Mouse (Mus musculus) urinary bladder, postnatal 10 days (tissue): ENCODE results near the gene Bpifa5.

ENCODE experiments used
- DNase-seq: peaks from one replicate; pipeline ENCODE4 v3.0.0; 2022; ENCODE audit warnings: low spot score

The Bpifa5 gene

GRCm38 (mm10) chr2:154209112-154209511 is 46.7 kb downstream of the Bpifa5 start:
- no peak for DNase-seq

- no peak for DNase-seq
Observed at GRCm38 (mm10) chr2:154211121-154211520, 48.7 kb downstream of the Bpifa5 start.

GRCm38 (mm10) chr2:154211881-154212280 is 49.5 kb downstream of the Bpifa5 start:
- no peak for DNase-seq

GRCm38 (mm10) chr2:154215191-154215590 is 52.8 kb downstream of the Bpifa5 start:
- no peak for DNase-seq
